Mouse (Mus musculus) E14TG2a.4 (cell line): ENCODE data around the gene Nfam1.

Experiments
- CTCF ChIP-seq: conservative IDR thresholded peaks from 2 replicates; pipeline ENCODE4 v1.5.1; 2014; ENCODE audit warnings: low read length
- NANOG ChIP-seq: IDR thresholded peaks from 2 replicates; pipeline ENCODE4 v1.6.1; 2014; ENCODE audit warnings: borderline replicate concordance, low read length, mixed read lengths

GRCm38 (mm10) chr15:82962536-82962935 is 70.6 kb downstream of the Nfam1 start:
- no peak for TF ChIP-seq CTCF
- no peak for TF ChIP-seq NANOG
